Mouse (Mus musculus): ENCODE measurements around the gene Gps1.
A peak's percentile ranks its signal among the peaks of the same experiment; 100 is the strongest.
"Not testable (repeated sequence)": the region's sequence is repeated elsewhere in the genome, so short reads cannot be mapped to it uniquely, and the experiment has no call there.

The Gps1 gene

DNA sequence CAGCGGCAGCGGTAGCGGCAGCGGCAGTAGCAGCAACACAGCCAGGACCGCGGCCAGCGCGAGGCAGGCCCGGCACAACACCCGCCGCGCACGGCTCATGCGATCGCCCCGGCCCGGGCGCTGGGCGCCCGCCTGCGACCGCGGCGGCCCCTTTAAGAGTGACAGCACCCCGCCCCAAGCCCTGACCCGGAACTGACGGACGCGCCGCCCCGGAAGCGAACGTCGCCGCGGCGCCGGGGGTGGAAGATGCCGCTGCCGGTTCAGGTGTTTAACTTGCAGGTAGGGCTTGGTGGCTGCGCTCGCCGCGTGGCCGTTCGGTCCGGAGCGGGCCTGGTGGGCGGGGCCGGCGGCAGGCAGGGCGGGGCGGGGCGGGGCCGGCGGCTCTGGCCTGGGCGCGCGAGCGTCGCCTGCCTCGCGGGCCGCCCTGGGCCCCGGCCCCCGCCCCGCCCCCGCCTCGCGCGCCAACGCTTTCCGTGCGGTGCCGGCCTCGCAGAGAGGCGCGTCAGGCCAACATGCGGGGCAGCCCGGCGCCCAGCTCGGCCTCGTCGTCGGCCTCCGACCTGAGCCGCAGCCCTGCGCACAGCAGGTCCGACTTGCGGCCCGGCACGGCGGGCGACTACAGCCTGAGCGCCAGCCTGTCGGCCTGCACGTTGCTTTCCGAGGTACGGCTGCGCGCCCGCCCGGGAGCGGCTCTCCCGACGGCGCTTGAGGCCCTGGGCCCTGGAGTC, at the start of gene Gps1, which contains the start of gene Rfng:
Gene Gps1 (plus strand): TSS at position 209 of the 728 bp plus-strand sequence.
Gene Rfng (minus strand): TSS at position 144 of the 728 bp plus-strand sequence.
- peak; percentile 89 for DNase-seq (ENCODE audit: low read depth, low spot score)

DNA sequence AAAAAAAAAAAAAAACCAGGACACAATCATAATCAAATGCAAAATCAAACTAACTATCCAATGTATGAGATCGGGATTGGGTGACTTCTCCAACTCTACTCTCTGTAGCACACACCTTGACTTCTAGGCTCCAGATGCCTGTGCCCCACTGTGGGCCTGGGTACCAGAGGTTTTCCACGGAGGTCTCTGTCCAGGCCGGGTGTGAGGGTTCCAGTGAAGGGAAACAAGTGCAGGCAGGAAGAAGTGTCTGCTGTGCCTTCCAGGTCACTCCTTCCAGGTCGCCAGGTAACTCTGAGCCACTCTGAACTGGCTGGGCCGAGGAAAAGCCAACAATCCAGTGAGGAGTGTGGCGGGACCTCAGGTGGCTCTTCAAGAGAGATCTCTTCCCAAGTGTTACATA, 47.6 kb upstream of the Gps1 start:
- DNase-seq (ENCODE audit: low read depth, low spot score) = no peak

DNA sequence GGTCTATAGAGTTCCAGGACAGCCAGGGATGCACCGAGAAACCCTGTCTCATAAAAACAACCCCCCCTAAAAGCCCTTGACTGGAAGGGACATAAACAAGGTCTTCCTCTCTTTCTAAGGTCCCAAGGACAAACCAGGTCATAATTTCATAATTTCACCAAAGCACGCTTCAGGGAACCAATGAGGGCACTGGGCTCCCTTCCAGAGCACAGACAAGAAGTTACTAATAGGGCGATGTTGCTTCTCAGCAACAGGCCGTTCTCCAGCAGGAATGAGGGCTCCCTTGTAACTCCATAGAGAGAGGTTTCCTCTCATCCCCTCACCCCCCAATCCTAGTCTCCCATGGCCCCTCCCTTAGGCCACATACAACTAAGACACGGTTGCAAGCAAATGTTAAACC, 43.1 kb upstream of the Gps1 start:
- DNase-seq (ENCODE audit: low read depth, low spot score) = no peak

DNA sequence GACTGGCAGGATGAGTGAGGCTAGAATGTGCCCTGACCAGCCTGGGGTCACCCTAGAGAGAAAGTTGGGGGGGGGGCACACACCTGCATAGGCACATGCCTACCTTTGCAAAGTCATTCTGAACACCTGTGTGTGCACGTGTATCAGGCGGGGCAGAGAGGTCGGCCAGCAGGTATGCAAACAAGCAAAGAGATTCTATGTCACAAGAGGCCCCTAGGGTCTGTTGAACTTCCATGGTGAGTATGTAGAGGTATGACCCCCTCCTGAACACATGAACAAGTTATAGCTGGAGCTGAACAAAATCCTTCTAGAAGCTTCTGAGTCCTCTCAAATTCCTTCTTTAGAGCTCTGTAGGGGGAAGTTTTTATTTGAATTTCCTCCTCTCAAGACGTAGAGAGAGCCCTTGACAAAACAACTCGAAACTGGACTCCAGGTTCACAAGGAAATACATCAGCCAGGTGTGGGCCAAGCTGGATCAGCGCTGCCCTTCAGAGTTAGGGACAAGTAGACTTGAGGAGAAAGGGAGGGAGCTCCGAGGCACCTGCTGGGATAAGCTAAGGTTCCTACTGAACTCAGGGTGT, 39.9 kb upstream of the Gps1 start:
- DNase-seq (ENCODE audit: low read depth, low spot score) = no peak

DNA sequence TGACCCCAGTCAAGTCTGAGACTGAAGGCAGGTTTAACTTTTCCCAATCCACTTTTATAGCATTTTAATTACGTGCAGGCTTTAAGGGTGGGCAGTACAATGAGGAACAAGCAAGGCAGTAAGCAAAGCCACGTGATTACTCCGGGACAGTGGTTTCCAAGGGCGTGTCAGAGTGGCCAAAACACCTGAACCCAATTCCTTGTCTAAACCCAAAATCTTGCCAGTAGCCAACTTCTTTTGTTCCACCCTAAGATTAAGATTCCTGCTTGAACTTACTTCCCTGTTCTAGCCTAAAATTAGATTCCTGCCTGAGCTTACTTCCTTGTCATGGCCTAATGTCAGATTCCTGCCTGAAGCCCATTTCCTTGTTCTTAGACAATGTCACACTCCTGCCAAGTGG, 36.1 kb upstream of the Gps1 start:
- DNase-seq (ENCODE audit: low read depth, low spot score) = no peak

DNA sequence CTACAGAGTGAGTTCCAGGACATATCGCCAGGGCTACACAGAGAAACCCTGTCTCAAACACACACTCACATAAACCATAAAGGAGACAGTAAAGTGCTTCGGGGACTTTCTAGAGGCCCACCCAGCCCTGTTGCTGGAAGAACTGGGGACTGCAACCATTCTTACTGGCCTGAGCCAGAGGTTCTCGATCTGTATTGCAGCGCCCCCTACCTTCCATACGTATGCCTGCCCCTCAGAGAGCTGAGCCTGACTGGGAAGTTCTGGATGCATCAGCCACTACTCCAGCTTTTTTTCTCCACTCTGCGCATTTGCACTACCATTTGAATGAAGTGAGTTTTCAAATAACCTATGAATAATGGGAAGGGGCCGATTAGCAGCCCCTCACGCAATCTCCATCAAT, 34.6 kb upstream of the Gps1 start:
- DNase-seq (ENCODE audit: low read depth, low spot score) = peak; percentile 83

DNA sequence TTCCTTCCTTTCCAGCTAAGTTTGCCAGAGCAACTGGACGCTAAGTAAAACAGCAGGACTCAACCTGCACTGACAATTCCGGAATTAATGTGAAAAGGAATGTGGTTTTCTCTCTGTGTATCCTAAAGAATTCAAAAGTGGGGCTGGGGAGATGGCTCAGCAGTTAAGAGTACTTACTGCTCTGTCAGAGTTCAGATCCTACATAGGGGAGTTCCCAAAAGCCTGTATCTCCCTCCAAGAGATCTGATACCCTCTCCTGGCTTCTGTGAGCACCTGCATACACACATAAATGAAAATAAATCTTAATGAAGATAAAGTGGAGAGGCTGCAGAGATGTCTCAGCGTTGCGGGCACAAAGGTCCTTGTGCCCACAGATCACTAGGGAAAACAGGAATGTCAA, 32.5 kb upstream of the Gps1 start:
- DNase-seq (ENCODE audit: low read depth, low spot score) = no peak

DNA sequence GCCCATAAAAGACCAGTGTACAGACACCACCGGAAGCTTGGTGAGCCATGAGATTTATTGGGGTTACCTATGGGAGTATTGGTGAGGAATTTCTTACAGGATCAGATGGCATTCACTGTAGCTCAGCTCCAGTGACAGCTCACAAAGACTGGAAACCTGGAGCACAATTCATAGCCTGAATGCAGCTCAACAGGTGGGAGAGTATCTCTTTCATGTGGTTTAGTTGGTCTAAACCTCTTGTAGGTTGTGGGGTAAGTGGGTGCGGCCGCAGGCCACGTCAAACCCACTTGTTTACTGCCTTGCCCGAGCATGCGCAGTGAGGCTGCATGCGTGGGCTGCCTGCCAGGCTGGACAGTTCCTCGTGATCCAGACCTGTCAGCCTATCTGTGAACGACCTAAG, 23.8 kb upstream of the Gps1 start:
- DNase-seq (ENCODE audit: low read depth, low spot score) = no peak

DNA sequence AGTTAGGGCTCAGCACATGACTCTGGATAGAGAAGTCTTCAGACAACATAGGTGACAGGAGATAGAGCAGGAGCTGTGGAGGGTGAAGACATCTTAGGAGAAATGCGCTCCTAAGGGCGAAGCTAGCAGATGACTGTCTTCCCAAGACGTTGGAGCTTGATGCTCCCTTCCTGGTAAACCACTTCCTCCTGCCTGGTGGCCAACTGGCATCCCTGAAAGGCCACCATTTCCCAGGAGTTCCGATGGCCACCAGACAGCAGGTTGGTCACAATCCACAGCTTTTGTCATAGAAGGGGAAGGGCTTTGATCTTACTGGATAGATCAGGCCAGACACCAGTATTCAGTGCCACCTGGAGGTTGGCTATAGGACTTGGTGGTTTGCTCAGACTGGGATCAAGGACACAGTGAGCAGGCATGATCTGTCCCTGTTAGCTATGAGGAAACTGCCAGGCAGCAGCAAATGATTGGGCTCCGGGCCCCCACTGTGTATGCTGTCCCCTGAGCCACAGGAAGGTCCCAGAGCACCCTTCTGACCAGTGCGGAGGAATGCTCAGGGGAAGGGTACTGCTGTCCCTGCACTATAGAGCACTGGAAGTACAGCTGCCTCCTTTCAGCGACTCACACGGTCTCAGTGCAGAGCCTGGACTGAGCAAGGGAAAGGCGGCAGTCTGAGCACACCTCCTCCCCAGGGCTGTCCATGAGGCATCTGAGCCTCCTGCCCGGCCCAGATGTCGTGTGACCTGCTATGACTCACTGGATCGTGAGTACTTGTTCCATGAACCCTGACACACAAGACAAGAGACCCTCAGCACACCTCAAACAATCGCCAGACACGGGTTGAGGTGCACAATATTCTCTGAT, 22.0 kb upstream of the Gps1 start:
- no peak for DNase-seq (ENCODE audit: low read depth, low spot score)

DNA sequence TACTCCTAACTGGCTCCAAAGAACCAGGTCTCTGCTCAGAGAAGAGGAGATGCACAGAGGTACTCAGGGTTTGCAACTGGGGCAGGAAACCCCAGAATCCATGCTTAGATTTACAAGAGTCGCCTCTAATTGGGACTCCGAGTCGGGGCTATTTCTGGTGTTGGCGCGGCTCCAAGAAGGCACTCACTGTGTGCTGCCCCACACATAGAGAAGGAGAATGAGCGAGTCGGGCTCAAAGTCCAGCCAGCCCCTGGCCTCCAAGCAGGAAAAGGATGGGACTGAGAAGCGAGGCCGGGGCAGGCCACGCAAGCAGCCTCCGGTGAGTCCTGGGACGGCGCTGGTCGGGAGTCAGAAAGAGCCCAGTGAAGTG, 21.4 kb upstream of the Gps1 start, which contains the start of gene Hmga1b:
Gene Hmga1b (plus strand): TSS at position 123 of the 370 bp plus-strand sequence.
- DNase-seq (ENCODE audit: low read depth, low spot score) = not testable (repeated sequence)

DNA sequence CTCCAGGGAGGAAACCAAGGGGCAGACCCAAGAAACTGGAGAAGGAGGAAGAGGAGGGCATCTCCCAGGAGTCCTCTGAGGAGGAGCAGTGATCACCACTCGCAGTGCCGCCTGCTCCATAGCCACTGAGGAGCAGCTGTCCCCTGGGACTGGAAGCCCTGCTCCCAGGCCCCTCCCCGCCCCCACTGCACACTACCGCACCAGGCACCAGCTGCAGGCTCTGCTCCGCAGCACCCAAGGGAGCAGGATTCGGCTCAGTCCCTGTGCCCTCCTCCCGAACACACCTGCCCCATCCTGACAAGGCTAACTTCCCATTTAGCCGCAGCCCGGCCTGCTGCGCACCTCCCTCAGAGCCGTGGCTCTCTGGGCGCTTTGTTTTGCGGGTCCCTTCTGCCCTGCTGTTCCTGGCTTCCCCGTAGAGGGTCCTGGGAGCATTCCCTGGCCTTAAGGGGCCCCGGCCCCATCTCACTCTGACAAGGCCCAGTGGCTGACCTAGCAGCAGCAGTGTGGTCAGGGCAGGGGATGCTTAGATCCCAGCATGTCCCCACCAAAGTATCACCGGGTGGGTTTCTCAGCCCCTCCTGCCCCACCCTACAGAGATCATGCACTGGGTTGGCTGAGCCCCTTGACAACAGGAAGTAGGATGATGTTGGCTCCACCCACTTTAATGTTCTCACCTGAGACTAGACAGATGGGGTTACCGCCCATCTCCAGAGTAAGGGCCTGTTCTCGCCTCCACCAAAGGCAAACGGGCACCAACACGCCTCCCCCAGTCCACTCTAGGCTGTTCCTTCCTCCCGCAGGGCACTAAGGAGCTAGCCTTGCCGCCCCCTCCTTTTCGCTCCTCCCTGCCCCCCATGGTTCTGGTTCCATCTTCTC, 20.7 kb upstream of the Gps1 start:
- not testable (repeated sequence) for DNase-seq (ENCODE audit: low read depth, low spot score)

DNA sequence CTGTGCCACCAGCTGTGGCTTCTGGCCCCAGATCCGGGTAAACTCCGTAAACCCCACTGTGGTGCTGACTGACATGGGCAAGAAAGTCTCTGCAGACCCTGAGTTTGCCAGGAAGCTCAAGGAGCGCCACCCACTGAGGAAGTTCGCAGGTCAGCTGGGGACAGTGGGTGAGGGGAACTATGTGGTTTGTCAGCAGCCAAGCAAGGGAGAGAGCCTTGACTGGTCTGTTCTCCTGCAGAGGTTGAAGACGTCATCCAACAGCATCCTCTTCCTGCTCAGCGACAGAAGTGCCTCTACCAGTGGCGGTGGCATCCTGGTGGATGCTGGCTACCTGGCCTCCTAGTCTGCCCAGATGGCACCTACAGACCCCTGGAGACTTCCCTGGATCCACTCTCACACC, 17.0 kb upstream of the Gps1 start:
- DNase-seq (ENCODE audit: low read depth, low spot score) = not testable (repeated sequence)

DNA sequence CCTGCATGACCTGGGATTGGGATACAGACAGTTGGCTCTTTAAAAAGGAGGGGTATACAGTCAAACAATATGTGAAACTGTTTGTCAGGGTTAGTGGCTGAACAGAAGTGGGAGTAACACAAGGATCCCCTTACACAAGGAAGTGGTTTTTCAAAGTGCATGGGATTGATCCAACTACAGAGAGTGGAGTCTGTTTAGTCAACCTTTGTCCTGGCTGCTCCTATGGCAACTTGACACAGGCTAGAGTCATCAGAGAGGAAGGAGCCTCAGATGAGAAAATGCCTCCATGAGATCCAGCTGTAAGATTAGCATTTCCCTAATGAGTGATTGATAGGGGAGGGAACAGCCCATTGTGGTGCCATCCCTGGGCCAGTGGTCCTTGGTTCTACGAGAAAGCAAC, 15.9 kb upstream of the Gps1 start:
- no peak for DNase-seq (ENCODE audit: low read depth, low spot score)

DNA sequence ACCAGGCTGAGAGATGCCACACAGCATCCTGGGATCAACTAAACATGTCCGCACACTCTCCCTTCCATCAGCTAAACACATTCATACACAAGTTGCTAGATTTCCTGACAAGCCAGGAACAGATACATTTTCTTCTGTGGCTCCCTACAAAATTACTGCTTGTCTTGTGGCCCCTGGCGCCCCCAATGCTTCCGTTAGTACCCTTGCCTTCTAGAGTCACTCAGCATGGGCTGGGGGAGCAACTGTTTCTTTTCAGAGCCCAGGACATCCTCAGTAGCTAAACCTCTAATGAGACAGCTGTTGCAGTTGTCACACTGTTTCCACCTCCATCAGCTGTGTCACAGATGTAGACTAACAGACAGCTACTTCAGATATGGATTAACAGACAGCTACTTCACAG, 11.3 kb upstream of the Gps1 start:
- DNase-seq (ENCODE audit: low read depth, low spot score) = no peak

DNA sequence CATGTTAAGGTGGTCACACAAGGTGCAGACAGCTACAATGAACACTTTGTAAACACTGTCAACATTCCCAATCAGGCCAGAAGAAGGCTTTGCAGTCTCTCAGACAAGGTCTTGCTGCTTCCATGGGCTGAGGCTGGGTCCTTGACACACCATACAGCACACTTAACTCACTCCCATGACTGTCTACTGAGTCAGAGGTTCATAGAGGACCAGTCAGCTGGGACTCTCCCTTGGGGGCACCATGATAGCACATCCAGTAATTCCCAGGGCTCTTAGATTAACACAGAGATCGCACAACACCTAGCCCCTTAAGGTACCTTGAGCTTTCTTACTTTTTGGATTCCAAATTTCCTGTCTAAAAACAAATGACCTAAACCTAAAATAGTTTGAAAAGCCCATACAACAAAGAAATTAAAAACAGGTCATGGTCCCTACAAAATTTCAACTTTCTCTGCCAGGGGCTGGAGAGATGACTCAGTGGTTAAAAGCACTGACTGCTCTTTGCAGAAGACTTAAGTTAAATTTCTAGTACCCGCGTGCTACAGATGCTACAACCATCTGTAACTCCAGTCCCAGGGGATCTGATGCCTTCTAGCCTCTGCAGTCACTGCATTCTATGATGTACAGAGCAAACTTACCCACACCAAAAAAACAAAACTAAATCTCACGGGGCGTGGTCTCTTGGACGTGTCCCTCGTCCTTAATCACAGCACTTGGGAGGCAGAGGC, 10.4 kb upstream of the Gps1 start:
- no peak for DNase-seq (ENCODE audit: low read depth, low spot score)

DNA sequence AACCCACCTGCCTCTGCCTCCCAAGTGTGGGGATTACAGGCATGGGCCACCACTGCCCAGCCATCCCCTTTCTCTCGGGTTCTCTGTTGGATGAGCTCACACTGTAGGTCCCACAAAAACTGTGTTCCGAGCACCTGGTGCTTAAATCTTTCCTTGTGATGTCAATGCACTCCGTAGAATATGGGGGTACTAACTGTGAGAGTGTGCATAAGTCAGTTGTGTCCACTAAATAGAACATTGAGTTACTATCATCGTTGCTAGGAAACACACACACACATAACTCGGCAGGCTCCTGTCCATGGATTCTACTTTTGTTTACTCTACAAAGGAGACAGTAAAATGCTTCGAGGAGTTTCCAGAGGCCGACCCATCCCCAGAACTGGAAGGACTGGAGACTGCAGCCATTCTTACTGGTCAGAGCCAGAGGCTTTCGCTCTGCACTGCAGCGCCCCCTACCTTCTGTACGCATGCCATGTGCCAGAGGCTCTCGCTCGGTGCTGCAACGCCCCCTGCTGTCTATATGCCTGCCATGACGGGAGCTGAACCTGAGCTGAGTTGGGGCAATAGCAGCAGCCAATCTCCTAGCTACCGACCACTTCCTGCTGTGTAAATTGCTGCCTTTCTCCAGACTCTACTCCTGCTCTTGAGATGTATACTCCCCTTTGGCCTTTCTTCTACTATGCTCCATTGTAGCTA, 8.2 kb upstream of the Gps1 start:
- peak; percentile 95 for DNase-seq (ENCODE audit: low read depth, low spot score)

DNA sequence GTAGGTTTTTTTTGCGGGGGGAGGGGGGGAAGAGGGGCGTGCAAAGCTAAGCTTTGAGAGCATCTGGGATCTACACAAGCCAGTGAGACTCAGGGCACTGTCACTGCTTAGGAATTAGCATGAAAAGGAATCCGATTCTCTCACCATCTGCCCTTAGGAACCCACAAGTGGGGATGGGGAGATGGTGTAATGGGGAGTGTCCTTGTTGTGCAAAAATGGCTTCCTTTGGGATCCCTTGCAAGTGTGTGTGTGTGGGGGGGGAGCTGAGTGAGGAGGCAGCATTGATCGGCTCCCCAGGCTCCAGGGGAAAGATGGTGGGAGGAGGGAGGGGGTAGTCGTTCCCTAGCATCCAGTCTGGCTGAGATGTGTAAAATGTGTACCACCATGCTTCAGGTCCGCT, 6.9 kb upstream of the Gps1 start:
- DNase-seq (ENCODE audit: low read depth, low spot score) = no peak

DNA sequence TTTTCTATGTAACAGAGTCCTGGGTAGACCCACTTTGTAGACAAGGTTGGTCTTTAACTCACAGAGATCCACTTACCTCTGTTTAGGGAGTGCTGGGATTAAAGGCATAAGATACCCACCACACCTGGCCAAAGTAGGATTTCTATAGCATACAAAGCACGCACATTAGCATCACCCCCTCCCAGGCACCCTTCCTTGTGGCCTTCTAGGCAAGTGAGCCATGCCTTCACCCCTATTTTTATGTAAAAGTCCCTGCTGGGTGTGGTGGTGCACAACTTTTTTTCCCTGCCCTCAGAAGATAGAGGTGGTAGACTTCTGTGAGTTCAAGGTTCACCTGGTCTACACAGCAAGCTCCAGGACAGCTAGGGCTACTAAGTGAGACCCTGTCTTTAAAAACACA, 4.2 kb upstream of the Gps1 start:
- DNase-seq (ENCODE audit: low read depth, low spot score) = no peak

DNA sequence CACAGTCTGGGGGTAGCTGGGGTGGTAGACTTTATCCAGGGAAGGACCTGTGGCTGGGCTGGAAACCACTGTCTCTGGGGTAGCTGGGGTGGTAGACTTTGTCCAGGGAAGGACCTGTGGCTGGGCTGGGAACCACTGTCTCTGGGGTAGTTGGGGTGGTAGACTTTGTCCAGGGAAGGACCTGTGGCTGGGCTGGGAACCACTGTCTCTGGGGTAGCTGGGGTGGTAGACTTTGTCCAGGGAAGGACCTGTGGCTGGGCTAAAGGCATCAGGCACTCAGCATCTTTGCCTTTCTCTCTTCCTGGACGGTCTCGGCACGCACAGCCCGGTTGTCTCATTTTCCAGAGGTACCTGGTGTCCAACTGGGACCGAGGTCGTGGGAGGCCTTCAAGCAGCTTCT, 2.7 kb upstream of the Gps1 start:
- DNase-seq (ENCODE audit: low read depth, low spot score) = not testable (repeated sequence)

DNA sequence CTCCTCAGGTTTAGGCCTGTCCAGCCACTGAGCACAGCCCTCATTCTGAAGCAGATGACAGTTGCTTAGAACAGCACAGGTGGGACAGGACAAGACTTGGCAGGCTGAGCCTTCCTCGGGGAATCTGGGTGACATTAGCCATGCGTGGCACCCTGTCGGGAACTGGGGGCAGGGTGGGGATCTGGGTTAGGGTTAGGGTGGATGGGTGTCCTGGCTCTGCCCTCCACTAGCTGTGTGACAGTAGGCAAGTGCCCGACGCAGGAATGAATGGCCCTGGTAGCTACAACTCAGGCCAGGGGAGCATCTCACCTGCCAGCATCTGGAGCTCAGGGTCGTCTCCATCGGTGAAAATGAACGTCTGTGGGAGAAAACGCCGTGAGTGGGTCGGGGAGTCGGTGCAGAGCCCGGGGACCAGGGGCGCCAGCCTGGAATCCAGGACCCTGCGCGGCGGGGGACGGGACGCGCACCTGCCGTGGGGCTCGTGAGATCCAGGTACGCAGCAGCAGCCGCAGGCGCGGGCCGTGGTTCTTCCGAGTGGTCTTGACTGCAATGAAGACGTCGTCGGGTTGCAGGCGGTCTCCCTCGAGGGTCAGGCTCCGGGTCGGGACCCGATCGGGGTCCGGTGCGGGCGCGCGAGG, 527 bp upstream of the Gps1 start:
- no peak for DNase-seq (ENCODE audit: low read depth, low spot score)
